In the genomic region with DNA sequence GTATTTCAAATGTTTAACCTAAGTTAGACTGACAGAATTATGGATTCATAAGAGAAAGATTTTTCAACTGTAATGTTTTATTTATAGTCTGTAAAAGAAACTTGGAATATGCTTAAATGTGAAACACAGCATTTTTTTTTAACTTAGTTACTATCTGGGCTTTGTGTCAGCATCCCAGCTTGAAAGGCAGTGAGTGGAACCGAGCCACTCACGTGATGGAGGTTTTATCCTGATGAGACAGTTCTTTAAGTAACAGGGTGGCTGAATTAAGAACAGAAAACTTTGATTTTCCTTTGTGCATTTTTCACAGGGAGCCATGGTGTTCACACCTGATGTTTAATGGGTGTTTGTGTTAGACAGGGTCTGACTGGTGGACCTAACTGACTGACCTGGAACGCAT, we compare ENCODE assay signal across 16 mouse cellular contexts.
"Had no signal": no experiment of that assay in that cellular context is flagged by ENCODE, and none has a peak within 500 bp of the region (broad histone marks: within the 10 kb centered on the region; RNA-seq: fewer than 3 reads in every experiment).

No protein-coding gene starts in this region.

- H3K4me1 ChIP-seq: neural tube, embryonic 12.5 days; neural tube, embryonic 13.5 days; neural tube, embryonic 15.5 days; stomach, embryonic 15.5 days had no signal

- H3K9ac ChIP-seq: neural tube, embryonic 12.5 days; neural tube, embryonic 13.5 days; neural tube, embryonic 15.5 days; stomach, embryonic 15.5 days had no signal

- H3K27me3 ChIP-seq: neural tube, embryonic 12.5 days; neural tube, embryonic 13.5 days; neural tube, embryonic 15.5 days; stomach, embryonic 15.5 days had no signal

- H3K27ac ChIP-seq: neural tube, embryonic 12.5 days; neural tube, embryonic 13.5 days; neural tube, embryonic 15.5 days; stomach, embryonic 15.5 days; stomach, postnatal 0 days had no signal

- DNase-seq: retina, postnatal 1 day; right cerebral cortex, adult 18-20 months; right cerebral cortex, postnatal 25 days; right cerebral cortex, postnatal 4 days; spleen, adult 18-20 months; thymus, adult 18-20 months; thymus, adult 2 months; thymus, postnatal 14 days; thymus, postnatal 25 days; thymus, postnatal 36 days; thymus, postnatal 4 days had no signal

- H3K4me2 ChIP-seq: neural tube, embryonic 12.5 days; neural tube, embryonic 13.5 days; neural tube, embryonic 15.5 days; stomach, embryonic 15.5 days had no signal

- H3K4me3 ChIP-seq: neural tube, embryonic 12.5 days; neural tube, embryonic 13.5 days; neural tube, embryonic 15.5 days; stomach, embryonic 15.5 days had no signal

- H3K9me3 ChIP-seq: neural tube, embryonic 12.5 days; neural tube, embryonic 13.5 days; neural tube, embryonic 15.5 days; stomach, embryonic 15.5 days had no signal
